Mouse (Mus musculus): ENCODE measurements around the gene Aco2.
A peak's percentile ranks its signal among the peaks of the same experiment; 100 is the strongest.

Aco2 gene

DNA sequence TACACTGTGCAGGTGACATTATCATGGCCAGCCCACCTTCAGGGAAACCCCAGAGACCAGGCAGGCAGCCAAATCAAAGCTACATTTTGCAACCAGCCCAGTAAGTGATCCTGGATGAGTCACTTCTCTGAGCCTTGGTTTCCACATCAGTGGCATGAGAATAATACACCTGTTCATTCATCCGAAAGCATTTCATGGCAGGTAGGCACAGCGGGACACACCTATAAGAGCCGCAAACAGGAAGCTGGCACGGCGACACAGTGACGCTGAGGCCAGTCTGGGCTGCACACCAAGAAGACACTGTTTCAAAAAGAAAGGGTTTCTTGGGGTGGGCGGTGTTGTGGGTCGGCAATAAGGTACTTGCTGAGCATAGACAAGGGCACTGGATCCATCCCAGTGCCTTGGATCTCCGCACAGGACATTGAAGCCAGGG lies 82.1 kb downstream of the Aco2 start:
- DNase-seq: no peak

DNA sequence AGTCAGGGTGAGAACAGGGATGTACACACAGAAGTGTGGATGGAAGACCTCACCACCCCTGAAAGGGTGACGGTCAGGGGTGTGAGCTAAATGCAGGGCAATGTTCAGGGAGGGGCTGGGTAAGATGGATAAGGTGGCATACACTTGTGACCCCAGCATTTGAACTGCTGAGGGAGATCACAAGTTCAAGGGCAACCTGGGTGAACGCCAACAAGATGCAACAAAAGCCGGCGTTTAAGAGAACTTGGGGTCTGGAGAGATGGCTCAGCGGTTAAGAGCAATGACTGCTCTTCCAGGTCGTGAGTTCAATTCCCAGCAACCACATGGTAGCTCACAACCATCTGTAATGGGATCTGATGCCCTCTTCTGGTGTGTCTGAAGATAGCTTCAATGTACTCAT lies 82.6 kb downstream of the Aco2 start:
- DNase-seq: no peak

DNA sequence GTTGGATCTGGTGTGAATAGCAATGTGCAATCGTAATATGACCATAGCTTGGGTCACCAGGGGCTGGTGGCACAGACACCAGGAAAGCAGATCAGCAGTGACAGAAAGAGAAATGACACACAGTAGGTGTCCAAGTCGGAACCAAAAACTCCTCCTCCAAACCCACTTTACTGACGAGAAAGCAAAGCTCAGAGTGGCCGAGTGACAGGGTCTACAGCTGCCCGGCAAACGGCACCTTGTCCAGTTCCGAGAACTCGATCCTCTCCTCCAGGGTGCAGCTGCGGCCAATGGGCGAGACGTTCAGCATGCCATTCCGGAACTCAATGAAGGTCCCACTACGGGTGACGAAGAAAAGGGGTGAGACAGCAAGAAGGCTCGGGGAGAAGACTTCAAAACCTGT lies 83.3 kb downstream of the Aco2 start:
- no peak for DNase-seq

DNA sequence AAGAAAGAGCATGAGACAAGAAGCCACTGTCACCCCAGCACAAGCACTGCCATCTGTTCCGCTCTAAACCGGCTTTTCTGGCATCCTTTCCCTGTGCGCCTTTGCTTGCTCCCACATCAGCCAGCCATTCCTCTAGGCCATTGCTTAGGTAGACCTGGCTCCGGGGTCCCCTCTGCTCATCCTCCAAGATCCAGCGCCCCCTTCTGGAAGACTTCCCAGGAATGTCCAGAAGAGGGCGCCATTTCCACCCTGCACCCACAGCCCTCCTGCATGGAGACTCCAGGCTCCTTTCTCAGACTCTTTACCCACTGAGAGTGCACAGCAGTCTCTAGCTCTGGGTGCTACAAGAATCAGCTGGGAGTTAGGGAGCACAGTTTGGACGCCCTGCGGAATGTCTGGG lies 84.3 kb downstream of the Aco2 start:
- DNase-seq: peak; percentile 71

DNA sequence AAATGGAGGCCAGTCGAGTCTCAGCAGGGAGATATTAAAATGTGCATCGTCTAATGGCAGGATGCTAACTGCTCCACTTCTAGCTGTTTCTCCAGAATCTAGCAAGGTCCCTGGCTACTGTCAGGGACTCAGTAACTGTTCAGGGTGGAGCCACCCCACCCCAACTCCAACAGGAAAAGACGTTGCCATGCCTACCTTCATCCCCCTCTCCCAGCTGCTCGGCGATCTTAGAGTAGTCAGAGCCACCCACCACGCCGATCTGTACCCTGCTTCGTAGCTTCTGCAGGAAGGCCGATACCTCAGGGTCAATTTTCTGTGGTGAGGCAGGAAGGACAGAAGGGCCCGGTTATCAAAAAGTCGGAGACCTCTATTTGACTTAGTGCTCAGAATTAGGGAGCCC lies 85.5 kb downstream of the Aco2 start:
- no peak for DNase-seq

DNA sequence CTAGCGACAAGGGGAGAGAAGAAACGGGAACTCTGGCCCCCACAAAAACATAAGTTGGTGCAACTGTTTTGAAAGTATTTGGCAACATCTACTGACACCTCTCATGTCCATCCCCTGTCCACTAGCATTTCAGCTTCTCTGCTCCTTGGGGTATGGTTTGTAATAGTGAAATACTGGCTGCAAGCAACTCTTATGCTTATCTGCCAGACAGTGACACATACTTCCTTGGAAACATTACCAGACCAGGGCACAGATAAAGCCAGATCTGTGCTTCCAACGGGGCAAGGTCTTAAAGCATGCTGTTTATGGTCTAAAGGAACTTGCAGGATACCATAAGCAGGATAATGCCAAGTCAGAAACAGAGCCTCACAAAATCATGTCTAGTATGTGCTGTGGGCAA lies 86.8 kb downstream of the Aco2 start:
- DNase-seq: no peak

DNA sequence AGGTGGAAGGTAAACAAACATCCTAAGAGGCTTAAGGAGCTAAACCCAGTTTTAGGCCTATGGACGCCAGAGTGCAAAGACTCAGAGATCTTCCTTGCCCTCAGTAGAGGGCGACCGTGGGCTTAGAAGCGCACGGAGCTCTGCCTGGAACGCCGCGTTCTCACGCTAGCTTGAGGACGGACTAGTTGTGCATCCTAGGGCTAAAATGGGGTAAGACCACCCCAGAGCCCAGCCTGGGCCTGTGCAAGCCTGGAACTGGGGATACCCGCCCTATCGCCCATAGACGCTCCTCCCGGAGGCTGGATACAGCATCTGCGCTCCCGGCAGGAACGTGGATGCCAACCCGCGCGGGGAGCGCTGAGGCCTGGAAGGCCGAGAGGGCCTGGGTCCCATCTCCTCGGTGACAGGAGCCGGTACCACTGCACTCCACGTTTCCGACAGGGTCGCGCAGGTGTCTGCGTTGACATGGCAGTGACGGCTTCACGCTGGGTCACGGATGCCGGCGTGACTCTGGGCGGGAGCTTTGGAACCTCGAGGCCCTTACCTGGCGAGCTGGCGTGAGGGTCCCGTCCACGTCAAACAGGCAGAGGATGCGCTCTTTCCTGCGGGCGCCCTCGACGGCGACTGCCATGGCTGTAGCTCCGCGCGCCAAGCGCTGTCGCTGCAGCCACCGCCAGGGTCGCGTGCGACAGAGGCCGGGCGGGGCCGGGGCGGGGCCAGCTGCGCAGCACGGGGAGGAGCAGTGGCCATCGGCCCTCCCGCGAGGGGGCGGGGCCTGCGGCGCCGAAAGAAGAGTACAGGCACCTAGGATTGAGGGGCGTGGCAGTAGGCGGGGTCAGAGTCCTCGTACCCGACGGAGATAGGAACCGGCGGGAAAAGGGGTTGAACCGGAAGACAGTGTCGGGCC lies 88.3 kb downstream of the Aco2 start, which contains the start of gene Pmm1:
TSS of gene Pmm1 (minus strand) at position 760 of the 907 bp plus-strand sequence.
- peak; percentile 100 for DNase-seq

DNA sequence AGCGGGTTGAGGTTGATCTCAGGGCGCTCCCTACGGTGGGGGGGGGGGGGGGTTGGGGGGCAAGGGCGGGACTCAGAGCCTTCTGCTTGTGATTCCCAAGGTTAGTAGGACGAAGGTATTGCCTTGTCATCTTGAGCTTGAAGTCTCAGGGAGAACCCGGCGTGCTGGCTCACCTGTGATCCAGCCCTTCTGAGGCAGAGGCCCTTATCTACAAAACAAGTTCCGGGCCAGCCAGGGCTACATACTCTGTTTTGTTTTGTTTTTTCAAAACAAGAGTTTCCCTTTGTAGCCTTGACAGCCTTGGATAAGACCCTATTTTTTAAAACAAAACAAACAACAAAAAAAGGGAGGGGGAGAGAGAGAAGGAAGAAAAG lies 89.0 kb downstream of the Aco2 start:
- DNase-seq: no peak

DNA sequence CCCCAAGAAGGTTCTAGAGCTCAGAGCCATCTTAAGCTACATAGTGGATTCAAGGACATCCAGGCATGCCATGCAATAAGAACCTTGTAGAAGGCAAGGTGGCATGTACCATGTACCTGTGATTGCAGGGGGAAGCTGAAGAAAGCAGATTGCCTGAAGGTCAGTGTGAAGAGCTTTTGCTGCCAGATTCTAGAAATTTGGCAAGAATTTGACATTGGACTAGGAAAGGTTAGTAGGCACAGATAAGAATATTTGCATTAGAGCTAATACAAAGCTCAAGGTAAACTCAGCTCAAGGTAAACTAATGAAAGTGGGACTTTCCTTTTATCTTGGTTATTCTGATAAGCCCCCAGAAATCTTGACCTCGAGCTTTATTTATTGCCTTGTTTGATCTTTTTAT lies 92.2 kb downstream of the Aco2 start:
- no peak for DNase-seq

Data from thymus, postnatal 14 days (tissue).